Mouse (Mus musculus) thymus, adult 2 months (tissue): Measurements from ENCODE around the gene Trpv2.

Experiments used
- CTCF ChIP-seq: fragments of 200-500 bp; IDR thresholded peaks from 2 replicates; pipeline ENCODE4 v1.5.1; 2012; ENCODE audit warnings: mild to moderate bottlenecking, control low read depth, low read length, moderate library complexity, borderline replicate concordance; ENCODE audit not compliant: control insufficient read depth, poor library complexity, insufficient read depth; ENCODE audit errors: extremely low read depth
- POLR2A ChIP-seq: fragments of 200-500 bp; IDR thresholded peaks from 2 replicates; pipeline ENCODE4 v1.6.1; 2012; ENCODE audit warnings: mild to moderate bottlenecking, low read length, control low read depth, moderate library complexity; ENCODE audit not compliant: control insufficient read depth, poor library complexity, insufficient read depth; ENCODE audit errors: extremely low read depth

GRCm38 (mm10) chr11:62553633-62554032 lies 20.7 kb upstream of the Trpv2 start:
- TF ChIP-seq POLR2A (no peak), CTCF (no peak)
